Mouse (Mus musculus) T-cell, adult 2 months (primary cell): ENCODE data around the gene Fxn.

Experiments used
- DNase-seq: peaks from one replicate; pipeline ENCODE4 v3.0.0; 2022; ENCODE audit warnings: low spot score

The Fxn gene

GRCm38 (mm10) chr19:24280601-24281228, at the start of gene Fxn:
Gene Fxn, minus strand, starts transcription at chr19:24280605.
- DNase-seq, result peak; percentile 25

DNA sequence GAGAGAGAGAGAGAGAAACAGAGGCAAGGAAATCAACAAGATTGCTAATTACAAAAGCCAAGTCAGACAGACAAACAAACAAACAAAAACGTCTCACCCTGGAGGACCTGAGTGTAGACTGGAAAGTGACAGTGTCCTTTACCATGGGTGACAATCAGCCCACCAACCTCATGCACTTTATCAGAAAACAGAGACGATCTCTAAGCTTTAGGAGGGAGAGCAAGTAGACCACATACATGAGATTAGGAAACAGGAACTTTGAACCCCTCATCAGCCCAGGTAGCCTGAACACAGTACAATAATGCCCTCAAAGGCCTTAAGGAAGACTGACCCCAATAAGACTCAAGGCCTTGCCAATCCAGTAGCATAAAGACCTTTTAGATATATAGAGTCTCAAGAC, 47.5 kb upstream of the Fxn start:
- no peak for DNase-seq

GRCm38 (mm10) chr19:24326969-24327368, 46.6 kb upstream of the Fxn start:
- no peak for DNase-seq

DNA sequence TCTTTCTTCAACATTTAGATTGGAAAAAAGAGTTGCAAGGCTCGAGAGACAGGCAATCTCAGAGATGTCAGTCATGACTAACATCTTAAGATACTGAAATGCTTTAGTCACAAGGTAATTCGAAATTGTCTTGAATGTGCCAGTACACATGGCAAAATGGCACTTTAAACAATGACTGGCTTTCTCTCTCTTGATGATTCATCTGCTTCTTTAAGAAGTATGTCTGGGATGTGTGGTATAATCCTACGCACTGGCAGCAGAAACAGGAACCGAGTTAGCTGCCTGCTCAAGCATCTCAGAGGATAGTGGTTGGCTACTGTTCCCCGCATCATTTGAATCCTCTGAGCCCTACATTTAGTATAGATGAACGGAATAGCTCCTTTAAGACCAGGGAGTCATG, 45.3 kb upstream of the Fxn start:
- DNase-seq, result no peak

GRCm38 (mm10) chr19:24323841-24324613, 43.6 kb upstream of the Fxn start:
- DNase-seq, result no peak

DNA sequence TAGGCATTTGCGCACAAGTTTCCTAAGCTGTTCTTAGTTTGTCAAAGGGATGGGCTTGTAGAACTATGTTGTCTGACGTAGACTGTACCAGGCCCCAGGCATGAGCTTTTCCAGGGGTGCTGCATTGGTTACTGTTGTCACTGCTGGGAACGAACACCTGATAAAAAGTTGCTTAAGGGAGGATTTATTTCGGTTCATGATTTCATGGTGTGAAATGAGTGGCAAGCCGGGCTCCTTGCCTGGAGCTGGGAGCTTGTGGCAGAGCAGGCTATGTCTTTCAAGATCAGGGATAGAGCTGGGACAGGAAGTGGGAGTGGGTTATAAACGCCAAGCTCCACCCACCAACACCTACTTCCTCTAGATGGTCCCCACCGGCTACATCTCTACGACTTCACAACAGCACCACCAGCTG, 41.5 kb upstream of the Fxn start:
- DNase-seq, result no peak

DNA sequence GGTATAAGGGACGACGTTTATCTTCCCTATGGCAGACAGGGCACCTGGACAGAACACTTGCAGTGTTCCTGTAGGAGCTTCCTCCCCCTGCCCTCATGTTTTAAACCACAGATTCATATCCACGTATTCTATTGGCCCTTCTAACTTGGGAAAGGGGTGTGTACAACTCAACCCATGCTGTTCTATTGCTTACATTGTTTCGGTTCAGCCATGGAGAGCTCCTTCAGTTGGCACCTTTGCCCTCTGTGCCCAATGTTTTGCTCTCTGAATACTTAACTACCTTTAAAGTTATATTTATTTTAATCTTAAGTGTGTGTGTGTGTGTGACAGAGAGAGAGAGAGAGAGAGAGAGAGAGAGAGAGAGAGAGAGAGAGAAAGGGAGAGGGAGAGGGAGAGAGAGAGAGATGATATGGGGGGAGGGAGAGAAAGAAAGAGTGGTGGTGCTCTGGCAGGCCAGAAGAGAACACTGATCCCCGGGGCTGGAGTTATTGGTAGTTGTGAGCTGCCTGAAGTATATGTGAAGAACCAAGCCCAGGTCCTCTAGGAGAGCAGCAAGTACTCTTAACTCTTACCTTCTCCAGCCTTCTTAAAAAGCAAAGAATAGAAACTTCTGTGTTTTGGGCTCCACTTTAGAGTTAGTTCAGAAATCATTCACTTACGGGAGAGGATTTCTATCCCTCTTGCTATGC, 41.0 kb upstream of the Fxn start:
- no peak for DNase-seq

- DNase-seq, result no peak
These were observed 37.8 kb upstream of the Fxn start for GRCm38 (mm10) chr19:24318172-24318571.

DNA sequence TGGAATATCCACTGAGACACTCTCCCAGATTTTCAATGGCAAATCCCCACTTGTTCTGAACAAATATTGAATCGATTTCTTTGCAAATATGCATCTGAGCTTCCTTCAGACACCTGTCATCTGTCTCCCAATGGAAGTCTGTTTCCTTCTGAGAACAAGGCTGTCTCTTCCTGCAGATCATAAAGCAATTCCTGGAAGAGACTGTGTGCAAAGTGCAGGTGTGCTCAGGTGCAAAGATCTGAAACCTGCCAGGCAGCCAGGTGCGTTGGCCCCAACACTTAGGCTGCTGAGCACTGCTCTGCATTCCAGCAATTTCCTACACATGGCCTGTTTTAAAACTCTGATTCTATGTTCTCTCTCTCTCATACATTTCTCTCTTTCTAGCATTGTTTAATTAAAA, 37.3 kb upstream of the Fxn start:
- DNase-seq, result no peak

DNA sequence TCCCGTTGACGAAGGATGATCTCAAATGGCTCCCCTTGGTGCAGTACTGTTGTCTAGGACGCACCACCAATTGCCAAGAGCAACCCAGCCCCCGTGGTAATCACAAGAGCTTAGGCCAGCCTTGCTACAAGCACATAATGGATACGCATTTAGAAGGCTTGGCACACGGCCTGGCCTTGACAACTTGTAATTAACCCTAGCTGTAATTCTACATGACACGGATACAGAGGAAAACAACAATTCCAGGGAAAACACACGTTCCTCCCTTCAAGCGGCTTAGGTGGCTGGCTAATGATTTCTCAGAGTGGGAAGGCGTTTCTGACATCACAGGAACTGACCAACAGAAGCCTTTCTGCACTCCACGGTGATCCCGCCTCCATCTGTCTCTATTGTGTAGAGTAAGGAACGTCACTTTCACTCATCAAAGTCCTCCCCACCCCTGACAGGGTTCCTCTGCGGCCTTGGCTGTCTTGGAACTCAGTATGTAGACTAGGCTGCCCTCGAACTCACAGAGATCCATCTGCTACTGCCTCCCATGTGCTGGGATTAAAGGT, 36.7 kb upstream of the Fxn start:
- DNase-seq, result no peak

DNA sequence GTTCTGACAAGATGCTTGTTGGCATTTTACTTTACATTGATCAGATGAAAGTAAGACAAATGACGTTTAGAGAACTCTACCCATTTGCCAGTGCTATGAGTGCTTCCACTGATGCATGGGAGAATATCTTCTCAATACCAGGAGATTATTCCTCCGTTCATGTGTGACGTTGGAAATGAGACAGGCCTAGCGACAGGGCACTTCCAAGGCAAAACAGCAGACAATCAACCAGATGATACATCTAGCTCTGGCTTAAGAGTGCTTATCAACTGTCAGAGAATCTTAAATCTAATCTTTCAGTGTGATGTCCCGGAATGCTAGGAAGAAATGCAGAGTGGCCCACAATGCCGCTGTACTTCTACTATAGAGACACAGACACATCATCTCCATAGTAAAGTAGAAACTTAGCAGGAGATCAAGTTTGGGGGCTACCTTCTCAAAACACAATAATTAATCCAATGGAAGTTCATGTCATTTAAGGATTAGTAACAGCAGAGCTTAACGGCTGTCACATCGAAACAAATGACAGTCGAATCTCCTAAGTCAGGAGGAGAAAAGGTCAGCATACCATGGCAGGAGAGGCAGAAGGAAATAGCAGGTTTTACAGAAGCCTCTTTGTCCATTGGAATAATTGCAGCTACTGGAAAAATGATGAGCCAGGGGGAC, 35.8 kb upstream of the Fxn start:
- no peak for DNase-seq

DNA sequence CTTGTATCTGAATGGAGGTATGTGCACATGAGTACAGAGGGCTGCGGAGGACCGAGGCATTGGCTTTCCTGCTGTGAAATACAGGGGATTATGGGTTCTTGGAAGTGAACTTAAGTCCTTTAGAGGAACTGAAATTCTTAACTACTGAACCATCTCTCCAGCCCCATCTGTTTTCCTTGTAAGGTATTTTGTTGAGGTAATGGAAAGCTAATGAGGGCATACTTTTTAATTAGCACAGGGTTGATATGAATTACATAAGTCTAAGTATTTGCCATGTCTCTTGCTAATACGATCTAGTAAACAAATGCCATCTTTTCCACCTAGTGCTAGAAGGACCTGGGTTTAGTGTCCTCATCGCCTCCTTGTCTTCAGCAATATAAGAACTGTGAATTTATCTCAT, 34.8 kb upstream of the Fxn start:
- no peak for DNase-seq

GRCm38 (mm10) chr19:24314676-24315075, 34.3 kb upstream of the Fxn start:
- DNase-seq, result no peak

- DNase-seq, result no peak
These were observed 32.3 kb upstream of the Fxn start for GRCm38 (mm10) chr19:24312556-24313342.

GRCm38 (mm10) chr19:24312046-24312445, 31.6 kb upstream of the Fxn start:
- DNase-seq, result no peak

DNA sequence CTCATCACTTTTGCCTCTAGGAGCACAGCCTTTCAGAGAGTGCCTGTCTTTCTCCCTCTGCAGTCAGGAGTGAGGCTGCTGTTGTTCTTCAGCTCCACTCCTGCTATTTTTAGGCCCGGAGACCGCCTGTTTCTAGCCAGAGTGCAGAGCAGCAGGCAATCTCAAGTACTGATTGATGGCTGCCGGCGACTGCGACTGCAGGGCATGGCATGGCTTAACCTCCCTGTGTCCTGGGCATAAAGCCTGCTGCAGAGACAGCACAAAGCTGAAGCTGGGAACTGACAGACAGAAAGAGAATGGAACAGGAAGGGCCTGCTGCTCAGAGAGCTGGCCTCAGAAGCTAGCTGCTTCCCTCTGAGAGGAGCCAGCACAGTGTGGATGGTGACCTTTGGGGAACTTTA, 27.9 kb upstream of the Fxn start:
- no peak for DNase-seq

DNA sequence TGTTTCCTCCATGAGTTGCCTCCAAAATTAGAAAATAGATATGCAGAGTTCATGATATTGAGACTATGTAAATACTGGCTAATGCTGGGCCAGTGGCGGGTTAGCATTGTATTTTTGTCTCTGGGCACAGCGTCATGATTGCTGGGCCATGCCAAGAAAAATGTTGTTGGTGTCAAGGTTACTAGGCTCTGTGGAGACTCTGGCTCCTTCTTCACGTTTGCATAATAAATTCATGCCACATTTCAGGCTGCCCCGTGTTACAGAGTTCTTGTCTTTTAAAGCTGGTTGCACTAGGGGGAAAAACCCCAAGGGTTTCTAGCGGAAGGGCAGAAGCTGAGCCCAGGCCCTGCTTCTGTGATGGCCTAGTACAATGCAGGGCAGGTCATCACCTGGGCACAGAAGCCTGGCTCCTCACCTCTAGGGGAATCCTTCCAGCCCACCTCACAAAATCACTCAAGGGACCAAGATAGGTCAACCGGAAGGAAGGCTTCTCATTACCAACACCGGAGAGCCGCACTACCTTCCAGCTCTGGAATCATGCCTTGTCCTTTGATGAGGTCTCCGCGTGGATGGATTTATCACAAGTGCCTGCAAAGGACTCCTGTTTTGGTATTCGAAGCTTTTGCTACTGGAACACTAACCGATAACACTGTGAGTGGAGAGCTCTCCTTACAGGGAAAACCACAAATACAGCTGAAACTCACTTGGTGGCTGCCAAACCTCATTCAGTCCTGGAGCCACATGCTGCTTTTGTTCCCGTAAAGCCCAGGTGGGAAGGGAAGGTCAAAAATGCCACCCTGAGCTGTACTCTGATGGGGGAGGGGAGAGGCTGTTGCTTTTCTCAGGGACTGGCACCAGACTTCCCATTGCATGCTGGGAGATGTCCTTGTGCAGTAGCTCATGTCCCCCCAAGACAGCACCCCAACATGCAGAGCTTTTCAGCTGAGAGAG, 27.1 kb upstream of the Fxn start:
- no peak for DNase-seq

- DNase-seq, result no peak
These were observed 25.9 kb upstream of the Fxn start for GRCm38 (mm10) chr19:24306351-24306750.

DNA sequence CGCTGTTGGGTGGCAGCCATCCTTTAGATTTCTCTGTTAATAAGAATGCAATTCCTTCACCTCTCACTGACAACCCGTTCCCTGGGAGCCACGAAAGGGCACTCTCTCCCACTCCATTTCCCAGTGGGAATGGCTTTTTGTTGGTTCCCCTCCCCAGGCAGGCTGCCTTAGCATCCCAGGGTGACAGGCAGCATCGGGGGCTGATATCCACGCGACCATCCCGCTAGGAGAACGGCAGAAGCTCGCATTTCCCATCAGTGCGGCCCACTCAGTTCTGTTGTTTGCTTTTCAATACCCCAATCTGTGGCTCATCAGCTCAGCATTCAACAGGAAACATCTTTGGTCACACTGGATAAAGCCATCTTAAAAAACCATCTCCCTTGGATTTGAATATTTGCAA, 21.8 kb upstream of the Fxn start:
- no peak for DNase-seq

- DNase-seq, result no peak
These were observed 21.4 kb upstream of the Fxn start for GRCm38 (mm10) chr19:24301768-24302148.
